ENCODE assay signal across 8 mouse cellular contexts in genomic region chr11:120457772-120458751, GRCm38 (mm10). TPM values are rescaled to one million over a fixed set of nuclear protein-coding genes. Genes with fewer than 3 reads are reported as not detected.
DNase-seq lines count a peak whose midpoint lies in the region; ATAC-seq and TF ChIP-seq lines count a peak whose summit lies in the region.

Gene Oxld1 (minus strand): TSS chr11:120458068.
Gene Ccdc137 (plus strand): TSS chr11:120458115.

- no peak for TF ChIP-seq CTCF in ES-Bruce4 (IDR thresholded peaks at IDR 0.05; ENCODE audit: low read depth, low read length)
- TF ChIP-seq CTCF in liver, embryonic 14.5 days (IDR thresholded peaks at IDR 0.05; ENCODE audit: low read depth), result no peak
- no peak for TF ChIP-seq CTCF in stomach, postnatal 0 days (IDR thresholded peaks at IDR 0.05; ENCODE audit: low read depth)

- no peaks in the 10 kb centered on the region for H3K9me3 ChIP-seq in ES-Bruce4 (replicated peaks; ENCODE audit: control insufficient read depth, insufficient read depth, low read length, poor library complexity, severe bottlenecking)
- H3K9me3 ChIP-seq in forebrain, embryonic 10.5 days, result no peaks in the 10 kb centered on the region
- no peaks in the 10 kb centered on the region for H3K9me3 ChIP-seq in heart, embryonic 14.5 days (ENCODE audit: control insufficient read depth, low read length)
- no peaks in the 10 kb centered on the region for H3K9me3 ChIP-seq in liver, embryonic 14.5 days (ENCODE audit: control insufficient read depth, low read length)
- no peaks in the 10 kb centered on the region for H3K9me3 ChIP-seq in neural tube, embryonic 11.5 days (ENCODE audit: control insufficient read depth, low read length)
- H3K9me3 ChIP-seq in stomach, postnatal 0 days (ENCODE audit: control insufficient read depth, low read length), result no peaks in the 10 kb centered on the region

- peaks cover 2% of the 10 kb centered on the region; the same call in 1 of the 2 replicates for H3K36me3 ChIP-seq in ES-Bruce4 (ENCODE audit: control insufficient read depth, insufficient read depth, low read length, poor library complexity, severe bottlenecking)
- peaks cover 57% of the 10 kb centered on the region for H3K36me3 ChIP-seq in forebrain, embryonic 10.5 days (replicated peaks)
- H3K36me3 ChIP-seq in heart, embryonic 14.5 days (ENCODE audit: control insufficient read depth, insufficient read depth, low read length), result peaks cover 41% of the 10 kb centered on the region
- peaks cover 18% of the 10 kb centered on the region for H3K36me3 ChIP-seq in liver, embryonic 14.5 days (replicated peaks; ENCODE audit: control insufficient read depth, insufficient read depth, low read depth)
- peaks cover 13% of the 10 kb centered on the region; the same call in 1 of the 2 replicates for H3K36me3 ChIP-seq in neural tube, embryonic 11.5 days (ENCODE audit: control insufficient read depth, insufficient read depth, low read length)
- H3K36me3 ChIP-seq in stomach, postnatal 0 days (ENCODE audit: control insufficient read depth, insufficient read depth, low read length), result no peaks in the 10 kb centered on the region

- H3K9ac ChIP-seq in ES-Bruce4 (ENCODE audit: low read depth, poor library complexity, severe bottlenecking), result peak within 1 kb of the TSS; percentile 76
- peak within 1 kb of the TSS; percentile 96 for H3K9ac ChIP-seq in heart, embryonic 14.5 days (ENCODE audit: low read length)
- H3K9ac ChIP-seq in liver, embryonic 14.5 days (replicated peaks), result peak within 1 kb of the TSS; percentile 92
- H3K9ac ChIP-seq in neural tube, embryonic 11.5 days (ENCODE audit: low read length), result peak within 1 kb of the TSS; percentile 86
- peak within 1 kb of the TSS; percentile 92 for H3K9ac ChIP-seq in stomach, postnatal 0 days (ENCODE audit: low read length)

- DNase-seq in c-Kit-positive CD71-positive TER-119-negative erythroid progenitor cells, embryonic 14.5 days (ENCODE audit: low read depth), result peak; percentile 74
- peak; percentile 85 for DNase-seq in forebrain, embryonic 10.5 days (ENCODE audit: extremely low spot score, low spot score)
- peak; percentile 88 for DNase-seq in kidney, postnatal 10 days
- peak; percentile 62 to 67 (median 66) for DNase-seq in liver, embryonic 14.5 days (ENCODE audit: low read depth in 3 of 3, low spot score in 3 of 3)
- peak; percentile 84 for DNase-seq in neural tube, embryonic 11.5 days (ENCODE audit: low spot score)
- peak; percentile 87 for DNase-seq in stomach, postnatal 0 days (ENCODE audit: low spot score)

- WGBS in forebrain, embryonic 10.5 days, result 5% methylated on average over 62 of the region's 62 CpGs
- whole genome bisulfite sequencing in heart, embryonic 14.5 days, result 4% methylated on average over 62 of the region's 62 CpGs
- 2% methylated on average over 62 of the region's 62 CpGs for WGBS in liver, embryonic 14.5 days (ENCODE audit: insufficient replicate concordance)
- 5% methylated on average over 62 of the region's 62 CpGs for WGBS in neural tube, embryonic 11.5 days
- 4% methylated on average over 60 of the region's 62 CpGs for WGBS in stomach, postnatal 0 days

- H3K27ac ChIP-seq in ES-Bruce4 (ENCODE audit: insufficient read depth, low read length), result no peak within 1 kb of the TSS
- H3K27ac ChIP-seq in forebrain, embryonic 10.5 days, result peak within 1 kb of the TSS; percentile 92
- H3K27ac ChIP-seq in heart, embryonic 14.5 days (replicated peaks in 1 of 2; ENCODE audit: control insufficient read depth in 1 of 2, insufficient read depth in 1 of 2, low read depth in 2 of 2, low read length in 2 of 2), result peak within 1 kb of the TSS; percentile 80 to 94
- H3K27ac ChIP-seq in liver, embryonic 14.5 days, result peak within 1 kb of the TSS; percentile 77
- H3K27ac ChIP-seq in neural tube, embryonic 11.5 days (ENCODE audit: low read depth, low read length), result peak within 1 kb of the TSS; percentile 54; the same call in 1 of the 2 replicates
- peak within 1 kb of the TSS; percentile 85 for H3K27ac ChIP-seq in stomach, postnatal 0 days (replicated peaks)

- 0 out of 2 replicates have a peak, but pooled peaks have one; percentile 5 for TF ChIP-seq EP300 in ES-Bruce4 (IDR thresholded peaks at IDR 0.05; ENCODE audit: insufficient read depth, low read depth, low read length)
- no peak for TF ChIP-seq EP300 in liver, embryonic 14.5 days (IDR thresholded peaks at IDR 0.05; ENCODE audit: low read depth)
- TF ChIP-seq EP300 in stomach, postnatal 0 days (optimal IDR thresholded peaks at IDR 0.05), result no peak

- peak; percentile 68 for ATAC-seq in heart, embryonic 14.5 days (ENCODE audit: insufficient number of reproducible peaks, insufficient read depth, low FRiP score, low read depth)
- ATAC-seq in liver, embryonic 14.5 days (ENCODE audit: insufficient read depth), result peak; percentile 82
- peak; percentile 87 for ATAC-seq in neural tube, embryonic 11.5 days (ENCODE audit: insufficient read depth, low FRiP score, low TSS enrichment)
- ATAC-seq in stomach, postnatal 0 days (ENCODE audit: low FRiP score, low TSS enrichment), result peak; percentile 84

- H3K27me3 ChIP-seq in ES-Bruce4 (ENCODE audit: control insufficient read depth, insufficient read depth, low read length, poor library complexity, severe bottlenecking), result no peaks in the 10 kb centered on the region
- H3K27me3 ChIP-seq in forebrain, embryonic 10.5 days (ENCODE audit: poor library complexity, severe bottlenecking), result no peaks in the 10 kb centered on the region
- no peaks in the 10 kb centered on the region for H3K27me3 ChIP-seq in heart, embryonic 14.5 days (ENCODE audit: control insufficient read depth, insufficient read depth, low read length)
- H3K27me3 ChIP-seq in liver, embryonic 14.5 days (ENCODE audit: control insufficient read depth, insufficient read depth, low read length), result no peaks in the 10 kb centered on the region
- H3K27me3 ChIP-seq in neural tube, embryonic 11.5 days (ENCODE audit: control insufficient read depth, insufficient read depth, low read length), result no peaks in the 10 kb centered on the region
- no peaks in the 10 kb centered on the region for H3K27me3 ChIP-seq in stomach, postnatal 0 days (ENCODE audit: control insufficient read depth, insufficient read depth, low read length)

- no peak for TF ChIP-seq POLR2A in ES-Bruce4 (IDR thresholded peaks at IDR 0.05; ENCODE audit: insufficient read depth, low read length)

- H3K4me2 ChIP-seq in heart, embryonic 14.5 days (ENCODE audit: low read length), result peak within 1 kb of the TSS; percentile 88
- peak within 1 kb of the TSS; percentile 73 for H3K4me2 ChIP-seq in liver, embryonic 14.5 days (ENCODE audit: low read depth)
- peak within 1 kb of the TSS; percentile 96 for H3K4me2 ChIP-seq in neural tube, embryonic 11.5 days (ENCODE audit: low read depth)
- peak within 1 kb of the TSS; percentile 94 for H3K4me2 ChIP-seq in stomach, postnatal 0 days (replicated peaks; ENCODE audit: low read depth)

- H3K4me3 ChIP-seq in ES-Bruce4 (ENCODE audit: low read depth, low read length), result peak within 1 kb of the TSS; percentile 97
- H3K4me3 ChIP-seq in forebrain, embryonic 10.5 days, result peak within 1 kb of the TSS; percentile 79
- H3K4me3 ChIP-seq in heart, embryonic 14.5 days (ENCODE audit: control insufficient read depth in 1 of 2, insufficient read depth in 1 of 2, low read depth in 1 of 2, low read length in 2 of 2), result peak within 1 kb of the TSS; percentile 66 to 83
- H3K4me3 ChIP-seq in liver, embryonic 14.5 days (ENCODE audit: insufficient read depth in 1 of 2, low read depth in 2 of 2, low read length in 2 of 2), result peak within 1 kb of the TSS; percentile 88 to 98
- peak within 1 kb of the TSS; percentile 76 for H3K4me3 ChIP-seq in neural tube, embryonic 11.5 days (ENCODE audit: low read depth, low read length)
- peak within 1 kb of the TSS; percentile 92 for H3K4me3 ChIP-seq in stomach, postnatal 0 days (ENCODE audit: low read depth, low read length)

- no peaks in the 10 kb centered on the region for H3K4me1 ChIP-seq in ES-Bruce4 (ENCODE audit: control insufficient read depth, insufficient read depth, low read length)
- H3K4me1 ChIP-seq in forebrain, embryonic 10.5 days, result peaks cover 30% of the 10 kb centered on the region
- H3K4me1 ChIP-seq in heart, embryonic 14.5 days (ENCODE audit: control insufficient read depth in 2 of 2, insufficient read depth in 2 of 2, low read length in 2 of 2), result peaks cover 4 to 9% of the 10 kb centered on the region in 2 experiments
- peaks cover 22 to 29% of the 10 kb centered on the region in 2 experiments for H3K4me1 ChIP-seq in liver, embryonic 14.5 days (replicated peaks; ENCODE audit: control insufficient read depth in 2 of 2, insufficient read depth in 2 of 2, low read length in 1 of 2)
- H3K4me1 ChIP-seq in neural tube, embryonic 11.5 days (ENCODE audit: control insufficient read depth, insufficient read depth, low read length), result peaks cover 7% of the 10 kb centered on the region; the same call in 1 of the 2 replicates
- H3K4me1 ChIP-seq in stomach, postnatal 0 days (replicated peaks; ENCODE audit: control insufficient read depth, insufficient read depth), result 0 out of 2 replicates have a peak, but pooled peaks cover 4% of the 10 kb centered on the region

RNA-seq across cellular contexts. Expression of gene Oxld1, which starts in this region (rescaled TPM):
- polyA plus RNA-seq in ES-Bruce4 (2011; ENCODE audit: insufficient read depth, insufficient read length, low read depth, missing spikeins), result 5.8 and 6.1 TPM in 2 replicates
- 8.7 and 11.8 TPM in 2 replicates for polyA plus RNA-seq in forebrain, embryonic 10.5 days (2016; fragmentation: Nextera tagmentation; extraction: Ambion mirVana)
- polyA plus RNA-seq in heart, embryonic 14.5 days (2014; fragmentation: Nextera tagmentation; extraction: Ambion mirVana), result 24.9 and 26.0 TPM in 2 replicates
- polyA plus RNA-seq in liver, embryonic 14.5 days (2012; rRNA removed), result 5.3 and 5.8 TPM in 2 replicates
- 8.0 and 8.4 TPM in 2 replicates for polyA plus RNA-seq in liver, embryonic 14.5 days (2014; fragmentation: Nextera tagmentation; extraction: Ambion mirVana)
- polyA plus RNA-seq in neural tube, embryonic 11.5 days (2014; fragmentation: Nextera tagmentation; extraction: Ambion mirVana), result 12.0 and 14.4 TPM in 2 replicates
- 18.2 and 19.8 TPM in 2 replicates for polyA plus RNA-seq in stomach, postnatal 0 days (2015; fragmentation: Nextera tagmentation; extraction: Ambion mirVana)

RNA-seq across cellular contexts. Expression of gene Ccdc137, which starts in this region (rescaled TPM):
- 15.0 and 16.1 TPM in 2 replicates for polyA plus RNA-seq in ES-Bruce4 (2011; ENCODE audit: insufficient read depth, insufficient read length, low read depth, missing spikeins)
- 39.6 and 46.3 TPM in 2 replicates for polyA plus RNA-seq in forebrain, embryonic 10.5 days (2016; fragmentation: Nextera tagmentation; extraction: Ambion mirVana)
- 19.5 and 20.2 TPM in 2 replicates for polyA plus RNA-seq in heart, embryonic 14.5 days (2014; fragmentation: Nextera tagmentation; extraction: Ambion mirVana)
- polyA plus RNA-seq in liver, embryonic 14.5 days (2012; rRNA removed), result 13.7 and 15.9 TPM in 2 replicates
- 11.0 and 11.1 TPM in 2 replicates for polyA plus RNA-seq in liver, embryonic 14.5 days (2014; fragmentation: Nextera tagmentation; extraction: Ambion mirVana)
- polyA plus RNA-seq in neural tube, embryonic 11.5 days (2014; fragmentation: Nextera tagmentation; extraction: Ambion mirVana), result 26.4 and 29.0 TPM in 2 replicates
- polyA plus RNA-seq in stomach, postnatal 0 days (2015; fragmentation: Nextera tagmentation; extraction: Ambion mirVana), result 13.3 and 18.2 TPM in 2 replicates
